Mouse (Mus musculus): ENCODE measurements around the gene 4930404N11Rik. TPM values are rescaled to one million over a fixed set of nuclear protein-coding genes. Genes with fewer than 3 reads are reported as not detected.

The 4930404N11Rik gene
- 0.12 TPM in 1 of 2 replicates, not detected in the other for polyA plus RNA-seq (2014; fragmentation: Nextera tagmentation; extraction: Ambion mirVana)

- peak; percentile 71 for ATAC-seq (ENCODE audit: low FRiP score)
Measured at GRCm38 (mm10) chr10:81365672-81366476, at the start of gene 4930404N11Rik. TSS of gene 4930404N11Rik (minus strand) at chr10:81365816.

GRCm38 (mm10) chr10:81415146-81415545 lies 49.5 kb upstream of the 4930404N11Rik start:
- Histone ChIP-seq H3K4me3 (ENCODE audit: low read depth, low read length) (no peak overlapping the region), H3K36me3 (ENCODE audit: control insufficient read depth, insufficient read depth, low read length) (no peaks in the 10 kb centered on the region), H3K27ac (ENCODE audit: low read depth, low read length) (no peak overlapping the region), H3K4me1 (ENCODE audit: control insufficient read depth, insufficient read depth, low read length) (peaks cover 27% of the 10 kb centered on the region), H3K9ac (ENCODE audit: low read length) (no peak overlapping the region), H3K4me2 (no peak overlapping the region), H3K27me3 (ENCODE audit: control insufficient read depth, insufficient read depth, low read length) (no peaks in the 10 kb centered on the region; the same call in 1 of the 2 replicates), H3K9me3 (ENCODE audit: control insufficient read depth, low read length) (no peaks in the 10 kb centered on the region)
- no peak for ATAC-seq (ENCODE audit: low FRiP score)
- peak; percentile 81 for DNase-seq (ENCODE audit: low spot score, missing footprints)
- 80% methylated on average over 5 of the region's 5 CpGs for WGBS

More at GRCm38 (mm10) chr10:81365672-81366476, at the start of gene 4930404N11Rik:
- Histone ChIP-seq H3K4me1 (ENCODE audit: control insufficient read depth, insufficient read depth, low read length) (peaks cover 38% of the 10 kb centered on the region), H3K27ac (ENCODE audit: low read depth, low read length) (no peak within 1 kb of the TSS; the same call in 1 of the 2 replicates), H3K4me3 (ENCODE audit: low read depth, low read length) (0 out of 2 replicates have a peak within 1 kb of the TSS, but pooled peaks have one; percentile 2), H3K36me3 (ENCODE audit: control insufficient read depth, insufficient read depth, low read length) (peaks cover 30% of the 10 kb centered on the region), H3K9ac (ENCODE audit: low read length) (peak within 1 kb of the TSS; percentile 20; the same call in 1 of the 2 replicates), H3K4me2 (peak within 1 kb of the TSS; percentile 52), H3K9me3 (ENCODE audit: control insufficient read depth, low read length) (no peaks in the 10 kb centered on the region), H3K27me3 (ENCODE audit: control insufficient read depth, insufficient read depth, low read length) (peaks cover 11% of the 10 kb centered on the region)
- WGBS, result 17% methylated on average over 12 of the region's 12 CpGs
- peak; percentile 95 for DNase-seq (ENCODE audit: low spot score, missing footprints)

GRCm38 (mm10) chr10:81414682-81415081 lies 49.1 kb upstream of the 4930404N11Rik start:
- no peak overlapping the region for H3K4me2 ChIP-seq
- no peaks in the 10 kb centered on the region for H3K9me3 ChIP-seq (ENCODE audit: control insufficient read depth, low read length)
- no peaks in the 10 kb centered on the region; the same call in 1 of the 2 replicates for H3K27me3 ChIP-seq (ENCODE audit: control insufficient read depth, insufficient read depth, low read length)
- peaks cover 27% of the 10 kb centered on the region for H3K4me1 ChIP-seq (ENCODE audit: control insufficient read depth, insufficient read depth, low read length)
- no peak overlapping the region for H3K27ac ChIP-seq (ENCODE audit: low read depth, low read length)
- H3K9ac ChIP-seq (ENCODE audit: low read length), result no peak overlapping the region
- no peaks in the 10 kb centered on the region for H3K36me3 ChIP-seq (ENCODE audit: control insufficient read depth, insufficient read depth, low read length)
- peak; percentile 82 for DNase-seq (ENCODE audit: low spot score, missing footprints)
- ATAC-seq (ENCODE audit: low FRiP score), result 0 out of 2 replicates have a peak, but pooled peaks have one; percentile 7
- H3K4me3 ChIP-seq (ENCODE audit: low read depth, low read length), result no peak overlapping the region

DNA sequence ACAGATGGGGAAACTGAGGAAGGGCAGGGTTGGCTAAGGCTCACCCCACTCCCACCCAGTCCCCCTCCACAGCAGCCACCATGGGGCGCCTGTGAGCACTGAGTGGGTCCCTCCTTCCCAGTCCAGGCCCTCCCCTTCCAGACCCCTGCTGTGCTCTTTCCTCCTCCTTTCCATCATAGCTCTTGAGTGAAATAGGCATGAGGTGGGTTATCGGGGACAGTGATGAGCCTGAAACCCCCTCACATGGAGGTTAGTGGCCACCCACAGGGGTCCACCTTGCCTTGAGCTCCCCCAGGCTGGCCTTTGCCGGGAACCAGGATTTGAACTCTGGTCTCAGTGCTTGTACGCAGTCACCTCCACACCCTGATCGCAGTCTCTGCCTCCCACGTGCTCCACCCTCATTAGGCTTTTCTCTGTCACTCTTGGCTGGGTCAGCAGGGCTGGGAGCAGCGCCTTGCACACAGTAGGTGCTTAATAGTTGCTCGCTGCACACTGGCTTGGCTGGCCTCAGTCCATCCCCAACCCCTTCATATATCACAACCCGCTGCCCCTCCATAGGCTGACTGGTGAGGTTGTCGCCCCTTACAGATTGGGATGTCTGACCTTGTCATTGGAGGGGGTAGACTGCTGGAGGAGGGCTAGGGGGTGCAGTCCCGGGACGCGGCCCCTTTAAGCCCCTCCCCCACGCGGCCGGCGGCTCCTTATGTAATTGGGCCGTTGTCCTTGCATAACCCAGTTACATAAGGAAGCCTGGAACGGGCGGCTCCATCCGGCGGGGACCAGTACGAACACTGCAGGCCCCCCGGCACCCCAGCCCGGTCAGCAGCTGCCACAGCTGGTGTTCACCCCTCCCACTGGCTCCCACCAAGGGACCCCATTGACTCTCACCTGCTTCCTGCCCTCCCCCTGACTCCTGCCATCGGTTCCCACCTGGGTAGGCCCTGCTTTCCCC lies 48.0 kb upstream of the 4930404N11Rik start:
- H3K36me3 ChIP-seq (ENCODE audit: control insufficient read depth, insufficient read depth, low read length), result no peaks in the 10 kb centered on the region
- DNase-seq (ENCODE audit: low spot score, missing footprints), result no peak
- peak; percentile 5; the same call in 1 of the 2 replicates for ATAC-seq (ENCODE audit: low FRiP score)
- WGBS, result 29% methylated on average over 26 of the region's 26 CpGs
- no peak overlapping the region; the same call in none of the 2 replicates for H3K27ac ChIP-seq (ENCODE audit: low read depth, low read length)
- peaks cover 36% of the 10 kb centered on the region for H3K4me1 ChIP-seq (ENCODE audit: control insufficient read depth, insufficient read depth, low read length)
- H3K9me3 ChIP-seq (ENCODE audit: control insufficient read depth, low read length), result no peaks in the 10 kb centered on the region
- peak overlapping the region; percentile 42 for H3K9ac ChIP-seq (ENCODE audit: low read length)
- peak overlapping the region; percentile 17; the same call in 1 of the 2 replicates for H3K4me2 ChIP-seq
- no peaks in the 10 kb centered on the region; the same call in 1 of the 2 replicates for H3K27me3 ChIP-seq (ENCODE audit: control insufficient read depth, insufficient read depth, low read length)
- H3K4me3 ChIP-seq (ENCODE audit: low read depth, low read length), result no peak overlapping the region

GRCm38 (mm10) chr10:81412586-81413309 lies 47.1 kb upstream of the 4930404N11Rik start:
- Histone ChIP-seq H3K4me1 (ENCODE audit: control insufficient read depth, insufficient read depth, low read length) (peaks cover 33% of the 10 kb centered on the region), H3K27ac (ENCODE audit: low read depth, low read length) (no peak overlapping the region; the same call in 1 of the 2 replicates)

GRCm38 (mm10) chr10:81411471-81412400 lies 46.1 kb upstream of the 4930404N11Rik start:
- H3K4me1 ChIP-seq (ENCODE audit: control insufficient read depth, insufficient read depth, low read length), result peaks cover 33% of the 10 kb centered on the region
- no peaks in the 10 kb centered on the region for H3K9me3 ChIP-seq (ENCODE audit: control insufficient read depth, low read length)
- peaks cover 16% of the 10 kb centered on the region for H3K27me3 ChIP-seq (ENCODE audit: control insufficient read depth, insufficient read depth, low read length)
- no peak overlapping the region for H3K27ac ChIP-seq (ENCODE audit: low read depth, low read length)
- no peak for ATAC-seq (ENCODE audit: low FRiP score)
- WGBS, result 83% methylated on average over 18 of the region's 18 CpGs
- no peak overlapping the region for H3K9ac ChIP-seq (ENCODE audit: low read length)
- no peak overlapping the region for H3K4me2 ChIP-seq
- DNase-seq (ENCODE audit: low spot score, missing footprints), result no peak
- H3K36me3 ChIP-seq (ENCODE audit: control insufficient read depth, insufficient read depth, low read length), result no peaks in the 10 kb centered on the region
- H3K4me3 ChIP-seq (ENCODE audit: low read depth, low read length), result no peak overlapping the region

More at GRCm38 (mm10) chr10:81412586-81413309, 47.1 kb upstream of the 4930404N11Rik start:
- Histone ChIP-seq H3K27me3 (ENCODE audit: control insufficient read depth, insufficient read depth, low read length) (peaks cover 6% of the 10 kb centered on the region), H3K36me3 (ENCODE audit: control insufficient read depth, insufficient read depth, low read length) (no peaks in the 10 kb centered on the region), H3K9me3 (ENCODE audit: control insufficient read depth, low read length) (no peaks in the 10 kb centered on the region), H3K4me2 (no peak overlapping the region), H3K4me3 (ENCODE audit: low read depth, low read length) (no peak overlapping the region), H3K9ac (ENCODE audit: low read length) (no peak overlapping the region)
- DNase-seq (ENCODE audit: low spot score, missing footprints) (no peak), ATAC-seq (ENCODE audit: low FRiP score) (no peak)
- 77% methylated on average over 16 of the region's 16 CpGs for WGBS

DNA sequence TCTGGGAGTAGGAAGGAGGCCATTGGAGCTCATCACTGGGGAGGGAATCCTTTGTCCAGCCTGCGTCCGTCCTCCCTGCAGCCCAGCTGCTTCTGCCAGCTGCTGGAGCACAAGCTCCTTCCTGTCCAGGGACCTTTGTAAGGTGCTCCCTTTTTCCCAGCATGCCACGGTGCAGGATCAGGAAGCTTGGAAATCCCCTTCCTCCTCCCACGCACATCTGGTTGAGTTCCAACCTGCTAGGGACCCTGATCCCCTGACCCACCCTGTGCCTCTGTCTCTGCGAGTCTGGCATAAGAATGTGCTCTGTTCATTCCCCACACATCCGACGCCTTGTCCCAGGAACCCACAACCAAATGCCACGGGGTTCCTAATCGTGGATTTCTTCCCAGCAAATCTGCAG lies 45.4 kb upstream of the 4930404N11Rik start:
- H3K9me3 ChIP-seq (ENCODE audit: control insufficient read depth, low read length), result no peaks in the 10 kb centered on the region
- no peak overlapping the region for H3K4me2 ChIP-seq
- no peak overlapping the region for H3K27ac ChIP-seq (ENCODE audit: low read depth, low read length)
- no peak for ATAC-seq (ENCODE audit: low FRiP score)
- 83% methylated on average over 9 of the region's 9 CpGs for WGBS
- H3K27me3 ChIP-seq (ENCODE audit: control insufficient read depth, insufficient read depth, low read length), result peaks cover 23% of the 10 kb centered on the region
- no peaks in the 10 kb centered on the region for H3K36me3 ChIP-seq (ENCODE audit: control insufficient read depth, insufficient read depth, low read length)
- no peak overlapping the region for H3K9ac ChIP-seq (ENCODE audit: low read length)
- DNase-seq (ENCODE audit: low spot score, missing footprints), result no peak
- H3K4me3 ChIP-seq (ENCODE audit: low read depth, low read length), result no peak overlapping the region
- peaks cover 35% of the 10 kb centered on the region for H3K4me1 ChIP-seq (ENCODE audit: control insufficient read depth, insufficient read depth, low read length)
